Mouse (Mus musculus): Measurements from ENCODE around the gene Cfap97d1. TPM values are rescaled to one million over a fixed set of nuclear protein-coding genes. Genes with fewer than 3 reads are reported as not detected.

Gene Cfap97d1
- polyA plus RNA-seq, 1 experiment from 2014 or later: not detected

DNA sequence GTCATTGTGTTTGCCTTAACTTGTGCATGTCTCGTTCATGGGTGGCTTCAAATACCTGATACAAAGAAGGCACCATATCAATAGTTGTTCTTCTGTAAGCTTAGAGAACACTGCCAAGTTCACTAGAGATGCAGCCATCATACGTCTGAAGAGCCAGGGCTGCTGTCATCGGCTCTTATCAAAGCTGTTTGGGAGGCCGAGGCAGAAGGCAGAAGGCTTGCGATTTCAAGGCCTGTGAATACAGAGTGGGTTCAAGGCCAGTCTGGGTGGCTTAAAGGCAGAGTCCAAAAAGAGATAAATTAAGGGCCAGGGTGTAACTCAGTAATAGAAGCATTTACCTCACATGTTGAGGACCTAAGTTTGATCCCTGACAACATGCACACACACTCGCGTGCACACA is 52.3 kb downstream of the Cfap97d1 start:
- 83% methylated on average over 7 of the region's 7 CpGs for WGBS
- ATAC-seq (ENCODE audit: low FRiP score, low TSS enrichment): no peak
- Histone ChIP-seq H3K9ac (replicated peaks; ENCODE audit: low read length) (no peak overlapping the region), H3K27ac (ENCODE audit: low read length) (no peak overlapping the region), H3K9me3 (ENCODE audit: low read length) (0 out of 2 replicates have a peak, but pooled peaks cover 2% of the 10 kb centered on the region), H3K4me2 (replicated peaks; ENCODE audit: low read depth, low read length) (no peak overlapping the region), H3K4me1 (ENCODE audit: insufficient read depth, low read length) (peaks cover 4% of the 10 kb centered on the region; the same call in 1 of the 2 replicates), H3K4me3 (ENCODE audit: low read length) (no peak overlapping the region), H3K27me3 (ENCODE audit: insufficient read depth, low read length) (peaks cover 4% of the 10 kb centered on the region; the same call in 1 of the 2 replicates), H3K36me3 (ENCODE audit: insufficient read depth, low read length) (no peaks in the 10 kb centered on the region)

DNA sequence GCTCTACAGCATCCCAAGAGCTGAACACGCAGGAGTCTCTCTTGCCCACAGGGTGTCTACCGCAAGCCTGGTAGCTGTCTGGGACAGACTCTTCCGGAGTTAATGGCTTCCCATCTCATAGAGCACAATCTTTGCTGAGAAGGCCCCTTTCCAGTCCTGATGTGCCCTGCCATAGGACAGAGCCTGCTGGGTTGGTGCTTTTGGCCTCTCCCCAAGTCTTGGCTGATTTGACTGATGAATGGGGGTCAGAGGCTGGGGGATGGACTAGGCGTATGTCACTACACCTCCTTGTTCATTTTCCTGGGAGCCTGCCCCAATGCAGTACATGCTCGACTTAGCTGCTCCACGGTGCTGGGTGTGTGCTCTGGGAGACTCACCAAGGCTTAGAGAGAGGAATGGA is 53.7 kb downstream of the Cfap97d1 start:
- peaks cover 4% of the 10 kb centered on the region; the same call in 1 of the 2 replicates for H3K4me1 ChIP-seq (ENCODE audit: insufficient read depth, low read length)
- H3K27ac ChIP-seq (ENCODE audit: low read length): no peak overlapping the region
- no peaks in the 10 kb centered on the region for H3K36me3 ChIP-seq (ENCODE audit: insufficient read depth, low read length)
- 71% methylated on average over 6 of the region's 6 CpGs for WGBS
- no peak overlapping the region for H3K9ac ChIP-seq (replicated peaks; ENCODE audit: low read length)
- no peak overlapping the region for H3K4me3 ChIP-seq (ENCODE audit: low read length)
- H3K27me3 ChIP-seq (ENCODE audit: insufficient read depth, low read length): no peaks in the 10 kb centered on the region
- 0 out of 2 replicates have a peak, but pooled peaks cover 2% of the 10 kb centered on the region for H3K9me3 ChIP-seq (ENCODE audit: low read length)
- ATAC-seq (ENCODE audit: low FRiP score, low TSS enrichment): no peak
- no peak overlapping the region for H3K4me2 ChIP-seq (replicated peaks; ENCODE audit: low read depth, low read length)

DNA sequence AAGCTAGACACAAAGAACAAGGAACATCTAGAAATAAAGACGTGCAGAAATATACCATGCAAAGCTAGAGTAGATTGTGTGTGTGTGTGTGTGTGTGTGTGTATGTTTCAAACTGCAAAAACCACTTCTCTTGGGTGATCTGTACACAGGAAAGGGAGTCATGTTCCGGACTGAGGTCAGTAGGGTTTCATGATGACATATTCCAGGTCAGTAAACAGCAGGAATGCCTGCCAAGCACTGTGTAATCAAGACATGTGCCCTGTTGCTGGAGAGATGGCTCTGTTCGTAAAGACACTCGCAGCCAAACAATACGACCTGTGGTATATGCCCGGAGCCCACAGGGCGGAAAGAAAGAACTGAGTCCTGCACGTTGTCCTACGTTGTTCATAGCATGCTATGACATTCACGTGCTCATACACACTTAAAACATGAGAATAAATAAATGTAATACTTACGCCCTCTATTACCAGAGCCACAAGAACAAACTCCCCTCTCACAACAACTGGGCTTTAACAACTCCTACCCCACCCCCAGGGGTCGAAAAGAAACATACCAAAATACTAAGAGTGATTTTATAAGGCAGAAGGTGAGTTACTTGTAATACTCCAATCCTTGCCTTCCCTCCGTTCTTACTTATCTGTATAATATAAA is 55.5 kb downstream of the Cfap97d1 start:
- peak; percentile 20; the same call in 1 of the 2 replicates for ATAC-seq (ENCODE audit: low FRiP score, low TSS enrichment)
- H3K27ac ChIP-seq (ENCODE audit: low read length): no peak overlapping the region
- no peak overlapping the region for H3K9ac ChIP-seq (replicated peaks; ENCODE audit: low read length)
- H3K9me3 ChIP-seq (ENCODE audit: low read length): 0 out of 2 replicates have a peak, but pooled peaks cover 2% of the 10 kb centered on the region
- no peak overlapping the region for H3K4me3 ChIP-seq (ENCODE audit: low read length)
- H3K36me3 ChIP-seq (ENCODE audit: insufficient read depth, low read length): no peaks in the 10 kb centered on the region
- peaks cover 4% of the 10 kb centered on the region; the same call in 1 of the 2 replicates for H3K4me1 ChIP-seq (ENCODE audit: insufficient read depth, low read length)
- H3K4me2 ChIP-seq (replicated peaks; ENCODE audit: low read depth, low read length): no peak overlapping the region
- H3K27me3 ChIP-seq (ENCODE audit: insufficient read depth, low read length): no peaks in the 10 kb centered on the region
- 54% methylated on average over 13 of the region's 13 CpGs for WGBS

- peaks cover 4% of the 10 kb centered on the region; the same call in 1 of the 2 replicates for H3K4me1 ChIP-seq (ENCODE audit: insufficient read depth, low read length)
- H3K4me2 ChIP-seq (replicated peaks; ENCODE audit: low read depth, low read length): no peak overlapping the region
- H3K4me3 ChIP-seq (ENCODE audit: low read length): no peak overlapping the region
- peak; percentile 95 for ATAC-seq (ENCODE audit: low FRiP score, low TSS enrichment)
- H3K9ac ChIP-seq (replicated peaks; ENCODE audit: low read length): no peak overlapping the region
- peaks cover 2% of the 10 kb centered on the region; the same call in 1 of the 2 replicates for H3K9me3 ChIP-seq (ENCODE audit: low read length)
- under 1% methylated on average over 9 of the region's 9 CpGs for WGBS
- H3K27ac ChIP-seq (ENCODE audit: low read length): no peak overlapping the region
- H3K27me3 ChIP-seq (ENCODE audit: insufficient read depth, low read length): no peaks in the 10 kb centered on the region
- H3K36me3 ChIP-seq (ENCODE audit: insufficient read depth, low read length): no peaks in the 10 kb centered on the region
Observed at GRCm38 (mm10) chr11:102040138-102040524, 56.1 kb downstream of the Cfap97d1 start.

GRCm38 (mm10) chr11:102040646-102041045 is 56.6 kb downstream of the Cfap97d1 start:
- 67% methylated on average over 4 of the region's 4 CpGs for WGBS
- Histone ChIP-seq H3K27me3 (ENCODE audit: insufficient read depth, low read length) (no peaks in the 10 kb centered on the region), H3K4me1 (ENCODE audit: insufficient read depth, low read length) (peaks cover 4% of the 10 kb centered on the region; the same call in 1 of the 2 replicates), H3K36me3 (ENCODE audit: insufficient read depth, low read length) (no peaks in the 10 kb centered on the region), H3K4me3 (ENCODE audit: low read length) (no peak overlapping the region), H3K4me2 (replicated peaks; ENCODE audit: low read depth, low read length) (no peak overlapping the region), H3K27ac (ENCODE audit: low read length) (no peak overlapping the region), H3K9me3 (ENCODE audit: low read length) (peaks cover 8% of the 10 kb centered on the region; the same call in 1 of the 2 replicates), H3K9ac (replicated peaks; ENCODE audit: low read length) (no peak overlapping the region)
- ATAC-seq (ENCODE audit: low FRiP score, low TSS enrichment): no peak

GRCm38 (mm10) chr11:102041350-102041949 is 57.4 kb downstream of the Cfap97d1 start, which contains the start of gene Cd300lg:
TSS of gene Cd300lg (plus strand) at chr11:102041509.
- no peak within 1 kb of the TSS for H3K4me2 ChIP-seq (replicated peaks; ENCODE audit: low read depth, low read length)

More at GRCm38 (mm10) chr11:102041350-102041949, 57.4 kb downstream of the Cfap97d1 start, which contains the start of gene Cd300lg:
- 0 out of 2 replicates have a peak, but pooled peaks have one; percentile 16 for ATAC-seq (ENCODE audit: low FRiP score, low TSS enrichment)
- peaks cover 11% of the 10 kb centered on the region; the same call in 1 of the 2 replicates for H3K9me3 ChIP-seq (ENCODE audit: low read length)
- no peaks in the 10 kb centered on the region for H3K36me3 ChIP-seq (ENCODE audit: insufficient read depth, low read length)
- no peak within 1 kb of the TSS for H3K4me3 ChIP-seq (ENCODE audit: low read length)
- no peak within 1 kb of the TSS for H3K27ac ChIP-seq (ENCODE audit: low read length)
- no peaks in the 10 kb centered on the region for H3K27me3 ChIP-seq (ENCODE audit: insufficient read depth, low read length)
- H3K4me1 ChIP-seq (ENCODE audit: insufficient read depth, low read length): peaks cover 4% of the 10 kb centered on the region; the same call in 1 of the 2 replicates
- no peak within 1 kb of the TSS for H3K9ac ChIP-seq (replicated peaks; ENCODE audit: low read length)
- 68% methylated on average over 4 of the region's 5 CpGs for WGBS

Other genes with a start within 250 kb of the Cfap97d1 start
- gene Etv4, start 198.9 kb upstream of the Cfap97d1 start, polyA plus RNA-seq (2015; fragmentation: Nextera tagmentation; extraction: Ambion mirVana): 51.0 and 63.2 TPM in 2 replicates
- 15.2 and 15.5 TPM in 2 replicates for gene Meox1, start 89.9 kb upstream of the Cfap97d1 start, polyA plus RNA-seq (2015; fragmentation: Nextera tagmentation; extraction: Ambion mirVana)
- gene Sost, start 17.3 kb upstream of the Cfap97d1 start, polyA plus RNA-seq (2015; fragmentation: Nextera tagmentation; extraction: Ambion mirVana): 0.76 and 0.80 TPM in 2 replicates
- 39.6 and 39.7 TPM in 2 replicates for gene Dusp3, start 2.7 kb downstream of the Cfap97d1 start, polyA plus RNA-seq (2015; fragmentation: Nextera tagmentation; extraction: Ambion mirVana)
- gene Mpp3, start 44.2 kb downstream of the Cfap97d1 start, polyA plus RNA-seq (2015; fragmentation: Nextera tagmentation; extraction: Ambion mirVana): 7.2 and 9.0 TPM in 2 replicates
- 1.3 and 1.8 TPM in 2 replicates for gene Cd300lg, start 57.2 kb downstream of the Cfap97d1 start, polyA plus RNA-seq (2015; fragmentation: Nextera tagmentation; extraction: Ambion mirVana)
- gene Mpp2, start 104.2 kb downstream of the Cfap97d1 start, polyA plus RNA-seq (2015; fragmentation: Nextera tagmentation; extraction: Ambion mirVana): 14.4 and 16.4 TPM in 2 replicates
- gene Ppy, start 117.0 kb downstream of the Cfap97d1 start, polyA plus RNA-seq (2015; fragmentation: Nextera tagmentation; extraction: Ambion mirVana): not detected in 2 replicates
- gene Pyy, start 123.6 kb downstream of the Cfap97d1 start, polyA plus RNA-seq (2015; fragmentation: Nextera tagmentation; extraction: Ambion mirVana): not detected in 2 replicates
- 0.10 and 0.17 TPM in 2 replicates for gene Nags, start 161.2 kb downstream of the Cfap97d1 start, polyA plus RNA-seq (2015; fragmentation: Nextera tagmentation; extraction: Ambion mirVana)
- 42.7 and 43.1 TPM in 2 replicates for gene Tmem101, start 172.1 kb downstream of the Cfap97d1 start, polyA plus RNA-seq (2015; fragmentation: Nextera tagmentation; extraction: Ambion mirVana)
- 90.2 and 108 TPM in 2 replicates for gene Lsm12, start 201.0 kb downstream of the Cfap97d1 start, polyA plus RNA-seq (2015; fragmentation: Nextera tagmentation; extraction: Ambion mirVana)
- gene G6pc3, start 205.3 kb downstream of the Cfap97d1 start, polyA plus RNA-seq (2015; fragmentation: Nextera tagmentation; extraction: Ambion mirVana): 46.0 and 49.9 TPM in 2 replicates
- 51.5 and 59.8 TPM in 2 replicates for gene Hdac5, start 245.9 kb downstream of the Cfap97d1 start, polyA plus RNA-seq (2015; fragmentation: Nextera tagmentation; extraction: Ambion mirVana)

Data from kidney, embryonic 16.5 days (tissue).